Mouse (Mus musculus) forebrain, postnatal 0 days (tissue): ENCODE data around the gene Ubqln5. TPM values are rescaled to one million over a fixed set of nuclear protein-coding genes. Genes with fewer than 3 reads are reported as not detected.

Source experiments
- ATAC-seq: fragments of 200-750 bp; cut with Nextera tagmentation; 2 replicates; pipeline ENCODE4 v1.8.0; 2017; ENCODE audit warnings: mild to moderate bottlenecking, moderate library complexity
- DNase-seq: peaks from one replicate; pipeline ENCODE4 v3.0.0-alpha.2; 2015
- H3K27ac ChIP-seq: fragments of 300-500 bp; sonication (generic); 2 replicates; pipeline ENCODE4 v1.5.1; 2014; ENCODE audit warnings: low read depth, mild to moderate bottlenecking, antibody characterized with exemption, low read length, moderate library complexity, mixed read lengths
- H3K27me3 ChIP-seq: fragments of 300-500 bp; sonication (generic); 2 replicates; pipeline ENCODE4 v1.6.1; 2014; ENCODE audit warnings: mild to moderate bottlenecking, low read length, mixed read lengths; ENCODE audit not compliant: insufficient read depth
- H3K36me3 ChIP-seq: fragments of 300-500 bp; sonication (generic); 2 replicates; pipeline ENCODE4 v1.6.1; 2014; ENCODE audit warnings: mild to moderate bottlenecking, moderate library complexity; ENCODE audit not compliant: insufficient read depth
- H3K4me1 ChIP-seq: fragments of 300-500 bp; sonication (generic); 2 replicates; pipeline ENCODE4 v1.6.1; 2014; ENCODE audit warnings: antibody characterized with exemption; ENCODE audit not compliant: insufficient read depth
- H3K4me2 ChIP-seq: fragments of 300-500 bp; sonication (generic); 2 replicates; pipeline ENCODE4 v1.6.1; 2014; ENCODE audit warnings: low read depth, mild to moderate bottlenecking, moderate library complexity
- H3K4me3 ChIP-seq: fragments of 300-500 bp; sonication (generic); 2 replicates; pipeline ENCODE4 v1.5.1; 2014; ENCODE audit warnings: low read depth, low read length, mixed read lengths
- H3K9ac ChIP-seq: fragments of 300-500 bp; sonication (generic); 2 replicates; pipeline ENCODE4 v1.6.1; 2014; ENCODE audit warnings: mild to moderate bottlenecking
- H3K9me3 ChIP-seq: fragments of 300-500 bp; sonication (generic); 2 replicates; pipeline ENCODE4 v1.6.1; 2016; ENCODE audit warnings: low read length
- CTCF ChIP-seq: sonication (generic); IDR thresholded peaks from 2 replicates; pipeline ENCODE4 v1.5.1; 2016; ENCODE audit warnings: antibody characterized with exemption, control low read depth, low read depth
- WGBS: fragments of 180-500 bp; shearing (Covaris S2); extraction: QIAGEN DNeasy Blood & Tissue Kit; methylation state at CpG from one replicate; pipeline ENCODE4 v1.1.7; 2014; 5-methylcytosine and 5-hydroxymethylcytosine counted together
- polyA plus RNA-seq: library from polyadenylated mRNA; unstranded; fragments of >200 nt; fragmentation: Nextera tagmentation; extraction: Ambion mirVana; gene quantifications from 2 replicates; pipeline ENCODE4 v1.2.1, GENCODE M21; 2015
- total RNA-seq: library from RNA; depleted of rRNA; stranded (reverse); fragments of >200 nt; gene quantifications from 2 replicates; pipeline ENCODE4 v1.2.3, GENCODE M21; 2014; rRNA removed

Ubqln5 gene
- total and polyA plus RNA-seq, 2 experiments from 2014 or later = not detected

GRCm38 (mm10) chr7:104143179-104143578 lies 13.6 kb upstream of the Ubqln5 start, which contains the start of gene Ubqln3:
Ubqln3 (minus strand) TSS chr7:104143279.
- no peak within 1 kb of the TSS for H3K9ac ChIP-seq
- 76% methylated on average over 3 of the region's 3 CpGs for WGBS

GRCm38 (mm10) chr7:104137305-104137704 lies 7.7 kb upstream of the Ubqln5 start, which contains the start of gene Olfr643:
Olfr643 (minus strand) TSS chr7:104137405.
- Histone ChIP-seq H3K9me3 (no peaks in the 10 kb centered on the region), H3K36me3 (no peaks in the 10 kb centered on the region), H3K4me1 (no peaks in the 10 kb centered on the region), H3K27me3 (no peaks in the 10 kb centered on the region), H3K4me2 (no peak within 1 kb of the TSS), H3K27ac (no peak within 1 kb of the TSS), H3K4me3 (no peak within 1 kb of the TSS), H3K9ac (no peak within 1 kb of the TSS)
- no peak for TF ChIP-seq CTCF
- WGBS = 90% methylated on average over 5 of the region's 5 CpGs
- ATAC-seq (no peak), DNase-seq (no peak)

More at GRCm38 (mm10) chr7:104143179-104143578, 13.6 kb upstream of the Ubqln5 start, which contains the start of gene Ubqln3:
- ATAC-seq (no peak), DNase-seq (no peak)
- no peak within 1 kb of the TSS for H3K27ac ChIP-seq
- TF ChIP-seq CTCF = no peak
- no peaks in the 10 kb centered on the region for H3K27me3 ChIP-seq
- H3K4me1 ChIP-seq = no peaks in the 10 kb centered on the region
- H3K36me3 ChIP-seq = no peaks in the 10 kb centered on the region
- no peak within 1 kb of the TSS for H3K4me3 ChIP-seq
- H3K4me2 ChIP-seq = no peak within 1 kb of the TSS
- no peaks in the 10 kb centered on the region for H3K9me3 ChIP-seq

GRCm38 (mm10) chr7:104104757-104104972 lies 25.0 kb downstream of the Ubqln5 start, which contains the start of gene Olfr646:
Olfr646 (plus strand) TSS chr7:104104873.
- no peak within 1 kb of the TSS for H3K27ac ChIP-seq
- no peaks in the 10 kb centered on the region for H3K36me3 ChIP-seq
- no peaks in the 10 kb centered on the region for H3K9me3 ChIP-seq
- H3K9ac ChIP-seq = no peak within 1 kb of the TSS
- H3K4me1 ChIP-seq = no peaks in the 10 kb centered on the region
- DNase-seq (no peak), ATAC-seq (no peak)
- no peak for TF ChIP-seq CTCF
- no peak within 1 kb of the TSS for H3K4me3 ChIP-seq
- no peak within 1 kb of the TSS for H3K4me2 ChIP-seq
- no peaks in the 10 kb centered on the region for H3K27me3 ChIP-seq

GRCm38 (mm10) chr7:104103913-104104756 lies 25.5 kb downstream of the Ubqln5 start:
- Histone ChIP-seq H3K4me1 (no peaks in the 10 kb centered on the region), H3K4me3 (no peak overlapping the region), H3K4me2 (no peak overlapping the region), H3K36me3 (no peaks in the 10 kb centered on the region), H3K27me3 (no peaks in the 10 kb centered on the region), H3K27ac (no peak overlapping the region), H3K9ac (no peak overlapping the region), H3K9me3 (no peaks in the 10 kb centered on the region)
- TF ChIP-seq CTCF = no peak
- WGBS = 53% methylated on average over 4 of the region's 4 CpGs
- no peak for ATAC-seq
- no peak for DNase-seq

- Histone ChIP-seq H3K9ac (no peak within 1 kb of the TSS), H3K9me3 (no peaks in the 10 kb centered on the region), H3K4me2 (no peak within 1 kb of the TSS), H3K4me3 (no peak within 1 kb of the TSS), H3K27ac (no peak within 1 kb of the TSS), H3K4me1 (no peaks in the 10 kb centered on the region), H3K36me3 (no peaks in the 10 kb centered on the region), H3K27me3 (no peaks in the 10 kb centered on the region)
- no peak for TF ChIP-seq CTCF
- WGBS = 78% methylated on average over 1 of the region's 1 CpGs
- DNase-seq (no peak), ATAC-seq (no peak)
These were observed 44.3 kb downstream of the Ubqln5 start, which contains the start of gene Olfr645 for GRCm38 (mm10) chr7:104085365-104085764. Olfr645 (minus strand) TSS chr7:104085465.

Other genes starting within 250 kb of the Ubqln5 start
- gene Olfr66, start 243.6 kb downstream of the Ubqln5 start, total RNA-seq = not detected in 2 replicates
- not detected in 2 replicates for gene Olfr66, start 243.6 kb downstream of the Ubqln5 start, polyA plus RNA-seq
- gene Olfr64, start 235.3 kb downstream of the Ubqln5 start, total RNA-seq = not detected in 2 replicates
- not detected in 2 replicates for gene Olfr64, start 235.3 kb downstream of the Ubqln5 start, polyA plus RNA-seq
- not detected in 2 replicates for gene Olfr65, start 226.3 kb downstream of the Ubqln5 start, total RNA-seq
- gene Olfr65, start 226.3 kb downstream of the Ubqln5 start, polyA plus RNA-seq = not detected in 2 replicates
- gene Olfr631, start 201.0 kb downstream of the Ubqln5 start, total RNA-seq = not detected in 2 replicates
- gene Olfr631, start 201.0 kb downstream of the Ubqln5 start, polyA plus RNA-seq = not detected in 2 replicates
- gene Olfr632, start 195.5 kb downstream of the Ubqln5 start, total RNA-seq = not detected in 2 replicates
- gene Olfr632, start 195.5 kb downstream of the Ubqln5 start, polyA plus RNA-seq = not detected in 2 replicates
- not detected in 2 replicates for gene Olfr633, start 185.4 kb downstream of the Ubqln5 start, total RNA-seq
- gene Olfr633, start 185.4 kb downstream of the Ubqln5 start, polyA plus RNA-seq = not detected in 2 replicates
- gene Olfr635, start 158.7 kb downstream of the Ubqln5 start, total RNA-seq = not detected in 2 replicates
- gene Olfr635, start 158.7 kb downstream of the Ubqln5 start, polyA plus RNA-seq = not detected in 2 replicates
- gene Olfr638, start 131.1 kb downstream of the Ubqln5 start, total RNA-seq = not detected in 2 replicates
- not detected in 2 replicates for gene Olfr638, start 131.1 kb downstream of the Ubqln5 start, polyA plus RNA-seq
- gene Olfr639, start 112.5 kb downstream of the Ubqln5 start, total RNA-seq = not detected in 2 replicates
- gene Olfr639, start 112.5 kb downstream of the Ubqln5 start, polyA plus RNA-seq = not detected in 2 replicates
- 0.57 TPM in 1 of 2 replicates, not detected in the other for gene Olfr640, start 104.3 kb downstream of the Ubqln5 start, total RNA-seq
- not detected in 2 replicates for gene Olfr640, start 104.3 kb downstream of the Ubqln5 start, polyA plus RNA-seq
- not detected in 2 replicates for gene Olfr641, start 94.4 kb downstream of the Ubqln5 start, total RNA-seq
- gene Olfr641, start 94.4 kb downstream of the Ubqln5 start, polyA plus RNA-seq = not detected in 2 replicates
- not detected in 2 replicates for gene Olfr642, start 77.2 kb downstream of the Ubqln5 start, total RNA-seq
- not detected in 2 replicates for gene Olfr642, start 77.2 kb downstream of the Ubqln5 start, polyA plus RNA-seq
- not detected in 2 replicates for gene 4930516K23Rik, start 68.4 kb downstream of the Ubqln5 start, total RNA-seq
- gene 4930516K23Rik, start 68.4 kb downstream of the Ubqln5 start, polyA plus RNA-seq = not detected in 2 replicates
- gene Olfr644, start 58.0 kb downstream of the Ubqln5 start, total RNA-seq = not detected in 2 replicates
- not detected in 2 replicates for gene Olfr644, start 58.0 kb downstream of the Ubqln5 start, polyA plus RNA-seq
- gene Olfr645, start 44.4 kb downstream of the Ubqln5 start, total RNA-seq = not detected in 2 replicates
- gene Olfr645, start 44.4 kb downstream of the Ubqln5 start, polyA plus RNA-seq = not detected in 2 replicates
- gene Olfr646, start 25.0 kb downstream of the Ubqln5 start, total RNA-seq = not detected in 2 replicates
- not detected in 2 replicates for gene Olfr646, start 25.0 kb downstream of the Ubqln5 start, polyA plus RNA-seq
- not detected in 2 replicates for gene Olfr643, start 7.6 kb upstream of the Ubqln5 start, total RNA-seq
- gene Olfr643, start 7.6 kb upstream of the Ubqln5 start, polyA plus RNA-seq = not detected in 2 replicates
- not detected in 2 replicates for gene Ubqln3, start 13.5 kb upstream of the Ubqln5 start, total RNA-seq
- gene Ubqln3, start 13.5 kb upstream of the Ubqln5 start, polyA plus RNA-seq = not detected in 2 replicates
- not detected in 2 replicates for gene Ubqlnl, start 20.7 kb upstream of the Ubqln5 start, total RNA-seq
- not detected in 2 replicates for gene Ubqlnl, start 20.7 kb upstream of the Ubqln5 start, polyA plus RNA-seq
- gene Olfm5, start 35.0 kb upstream of the Ubqln5 start, total RNA-seq = not detected in 2 replicates
- 0.10 TPM in 1 of 2 replicates, not detected in the other for gene Olfm5, start 35.0 kb upstream of the Ubqln5 start, polyA plus RNA-seq
- gene Olfr648, start 53.6 kb upstream of the Ubqln5 start, total RNA-seq = not detected in 2 replicates
- 0.24 and 0.28 TPM in 2 replicates for gene Olfr648, start 53.6 kb upstream of the Ubqln5 start, polyA plus RNA-seq
- gene Olfr649, start 66.2 kb upstream of the Ubqln5 start, total RNA-seq = not detected in 2 replicates
- gene Olfr649, start 66.2 kb upstream of the Ubqln5 start, polyA plus RNA-seq = not detected in 2 replicates
- gene Trim6, start 89.0 kb upstream of the Ubqln5 start, total RNA-seq = 0.23 and 0.38 TPM in 2 replicates
- 0.21 and 0.34 TPM in 2 replicates for gene Trim6, start 89.0 kb upstream of the Ubqln5 start, polyA plus RNA-seq
- 1.8 and 1.9 TPM in 2 replicates for gene Trim34a, start 114.6 kb upstream of the Ubqln5 start, total RNA-seq
- gene Trim34a, start 114.6 kb upstream of the Ubqln5 start, polyA plus RNA-seq = 0.77 and 1.1 TPM in 2 replicates
- gene Trim5, start 158.3 kb upstream of the Ubqln5 start, total RNA-seq = 0.10 and 0.46 TPM in 2 replicates
- 0.06 and 0.16 TPM in 2 replicates for gene Trim5, start 158.3 kb upstream of the Ubqln5 start, polyA plus RNA-seq
- gene Trim12a, start 185.6 kb upstream of the Ubqln5 start, total RNA-seq = 0.69 and 4.1 TPM in 2 replicates
- gene Trim12a, start 185.6 kb upstream of the Ubqln5 start, polyA plus RNA-seq = 1.4 and 1.7 TPM in 2 replicates
- gene Trim34b, start 199.6 kb upstream of the Ubqln5 start, total RNA-seq = not detected in 2 replicates
- gene Trim34b, start 199.6 kb upstream of the Ubqln5 start, polyA plus RNA-seq = not detected in 2 replicates
- 2.1 and 3.0 TPM in 2 replicates for gene Trim12c, start 223.5 kb upstream of the Ubqln5 start, total RNA-seq
- 0.39 and 0.68 TPM in 2 replicates for gene Trim12c, start 223.5 kb upstream of the Ubqln5 start, polyA plus RNA-seq
- gene Trim30b, start 240.1 kb upstream of the Ubqln5 start, total RNA-seq = 0.10 TPM in 1 of 2 replicates, not detected in the other
- gene Trim30b, start 240.1 kb upstream of the Ubqln5 start, polyA plus RNA-seq = 0.04 and 0.13 TPM in 2 replicates